Mouse (Mus musculus) midbrain, embryonic 11.5 days (tissue): ENCODE results near the gene Nav2. TPM values are rescaled to one million over a fixed set of nuclear protein-coding genes. Genes with fewer than 3 reads are reported as not detected.

Experiments used
- ATAC-seq: fragments of 200-750 bp; cut with Nextera tagmentation; 2 replicates; pipeline ENCODE4 v1.8.0; 2017; ENCODE audit warnings: moderate TSS enrichment, moderate library complexity; ENCODE audit not compliant: low FRiP score
- DNase-seq: peaks from one replicate; pipeline ENCODE4 v3.0.0; 2015; ENCODE audit warnings: low spot score; ENCODE audit errors: missing footprints
- H3K27ac ChIP-seq: fragments of 300-500 bp; sonication (generic); 2 replicates; pipeline ENCODE4 v1.5.1; 2014; ENCODE audit warnings: low read depth, low read length
- H3K27me3 ChIP-seq: fragments of 300-500 bp; sonication (generic); 2 replicates; pipeline ENCODE4 v1.6.1; 2014; ENCODE audit warnings: mild to moderate bottlenecking, low read length, moderate library complexity, mixed read lengths; ENCODE audit not compliant: control insufficient read depth, insufficient read depth
- H3K36me3 ChIP-seq: fragments of 300-500 bp; sonication (generic); 2 replicates; pipeline ENCODE4 v1.6.1; 2014; ENCODE audit warnings: mild to moderate bottlenecking, low read length, moderate library complexity, mixed read lengths; ENCODE audit not compliant: control insufficient read depth, insufficient read depth
- H3K4me1 ChIP-seq: fragments of 300-500 bp; sonication (generic); 2 replicates; pipeline ENCODE4 v1.6.1; 2014; ENCODE audit warnings: low read length; ENCODE audit not compliant: control insufficient read depth, insufficient read depth
- H3K4me2 ChIP-seq: fragments of 300-500 bp; sonication (generic); 2 replicates; pipeline ENCODE4 v1.6.1; 2014; ENCODE audit warnings: mild to moderate bottlenecking, moderate library complexity
- H3K4me3 ChIP-seq: fragments of 300-500 bp; sonication (generic); 2 replicates; pipeline ENCODE4 v1.5.1; 2014; ENCODE audit warnings: low read depth, low read length
- H3K9ac ChIP-seq: fragments of 300-500 bp; sonication (generic); 2 replicates; pipeline ENCODE4 v1.6.1; 2014; ENCODE audit warnings: low read length
- H3K9me3 ChIP-seq: fragments of 300-500 bp; sonication (generic); 2 replicates; pipeline ENCODE4 v1.6.1; 2016; ENCODE audit warnings: low read length; ENCODE audit not compliant: control insufficient read depth
- WGBS: fragments of 180-500 bp; shearing (Covaris S2); extraction: QIAGEN DNeasy Blood & Tissue Kit; methylation state at CpG from one replicate; pipeline ENCODE4 v1.1.7; 2014; 5-methylcytosine and 5-hydroxymethylcytosine counted together
- polyA plus RNA-seq: library from polyadenylated mRNA; unstranded; fragments of >200 nt; fragmentation: Nextera tagmentation; extraction: Ambion mirVana; gene quantifications from 2 replicates; pipeline ENCODE4 v1.2.1, GENCODE M21; 2014

The Nav2 gene
- polyA plus RNA-seq, 1 experiment from 2014 or later = 15.9 TPM

DNA sequence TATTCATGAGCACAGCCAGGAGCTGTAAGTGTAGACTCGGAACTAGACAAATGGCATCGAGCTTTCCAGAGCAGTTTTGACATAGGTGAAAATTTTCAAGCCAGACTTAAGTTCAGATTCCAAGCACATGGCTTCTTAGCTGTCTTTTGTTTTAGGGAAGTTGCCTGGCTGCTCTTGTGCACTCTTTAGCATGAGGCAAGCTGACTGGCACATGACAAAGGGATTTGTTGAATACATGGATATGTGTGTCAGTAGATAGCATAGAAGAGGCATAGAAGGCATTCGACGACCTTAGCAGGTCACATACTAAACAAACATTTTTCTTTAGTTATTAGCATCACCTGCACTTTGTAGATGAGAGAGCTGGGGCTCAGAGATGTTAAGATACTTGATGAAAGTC, 53.4 kb downstream of the Nav2 start:
- ATAC-seq (no peak), DNase-seq (peak; percentile 91)
- no peaks in the 10 kb centered on the region for H3K9me3 ChIP-seq
- H3K27ac ChIP-seq = no peak overlapping the region
- H3K4me2 ChIP-seq = peak overlapping the region; percentile 81
- peaks cover 68% of the 10 kb centered on the region for H3K4me1 ChIP-seq
- peak overlapping the region; percentile 70; the same call in 1 of the 2 replicates for H3K4me3 ChIP-seq
- H3K36me3 ChIP-seq = no peaks in the 10 kb centered on the region; the same call in 1 of the 2 replicates
- 49% methylated on average over 4 of the region's 4 CpGs for WGBS
- H3K9ac ChIP-seq = peak overlapping the region; percentile 80
- H3K27me3 ChIP-seq = peaks cover 17% of the 10 kb centered on the region

DNA sequence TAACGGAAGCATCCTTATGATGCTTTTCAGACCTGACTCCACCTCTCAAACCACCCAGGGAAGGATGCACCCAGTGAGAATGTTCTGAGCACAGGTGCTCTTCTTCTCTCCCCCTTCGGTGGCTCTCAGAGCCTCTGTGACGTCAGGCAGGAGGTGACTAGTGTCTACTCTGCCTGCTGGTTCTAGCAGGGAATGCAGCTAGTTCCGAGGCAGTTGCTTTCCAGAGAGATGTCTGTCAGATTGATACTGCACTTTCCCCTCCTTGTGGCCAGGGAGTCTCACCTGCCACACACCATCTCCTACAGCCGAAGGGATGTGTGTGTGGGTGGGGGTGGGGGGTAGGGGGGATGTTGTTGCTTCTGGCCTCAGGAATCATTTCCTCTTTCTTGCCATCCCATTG, 54.6 kb downstream of the Nav2 start:
- Histone ChIP-seq H3K27me3 (peaks cover 7% of the 10 kb centered on the region), H3K4me2 (peak overlapping the region; percentile 81), H3K27ac (no peak overlapping the region), H3K9ac (no peak overlapping the region), H3K9me3 (no peaks in the 10 kb centered on the region), H3K36me3 (no peaks in the 10 kb centered on the region; the same call in 1 of the 2 replicates), H3K4me1 (peaks cover 68% of the 10 kb centered on the region), H3K4me3 (no peak overlapping the region)
- 40% methylated on average over 5 of the region's 5 CpGs for WGBS
- ATAC-seq = no peak
- DNase-seq = peak; percentile 87

DNA sequence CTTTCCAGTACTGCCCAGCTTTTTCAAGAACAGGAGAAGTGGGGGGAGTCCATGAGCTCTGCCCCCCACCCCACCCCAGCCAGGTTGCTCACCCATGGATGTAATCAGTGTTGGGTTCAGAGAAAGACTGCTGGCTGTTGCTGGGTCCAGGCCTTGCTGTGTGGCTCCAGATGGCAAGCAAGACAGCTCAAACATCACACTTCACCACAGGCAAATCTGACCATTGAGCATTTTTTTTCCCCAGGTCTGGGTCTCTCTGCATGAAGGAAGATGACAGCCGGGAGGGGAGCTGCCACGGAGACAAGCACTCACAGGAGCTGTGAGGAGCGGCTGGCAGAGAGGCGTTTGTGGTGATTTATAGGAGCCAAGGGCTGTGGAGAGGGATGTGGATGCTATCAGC, 55.0 kb downstream of the Nav2 start:
- Histone ChIP-seq H3K27me3 (peaks cover 5% of the 10 kb centered on the region; the same call in 1 of the 2 replicates), H3K27ac (no peak overlapping the region), H3K9me3 (no peaks in the 10 kb centered on the region), H3K4me3 (no peak overlapping the region), H3K4me1 (peaks cover 64% of the 10 kb centered on the region), H3K4me2 (peak overlapping the region; percentile 81), H3K36me3 (no peaks in the 10 kb centered on the region; the same call in 1 of the 2 replicates), H3K9ac (no peak overlapping the region)
- 74% methylated on average over 4 of the region's 4 CpGs for WGBS
- ATAC-seq = no peak
- no peak for DNase-seq

DNA sequence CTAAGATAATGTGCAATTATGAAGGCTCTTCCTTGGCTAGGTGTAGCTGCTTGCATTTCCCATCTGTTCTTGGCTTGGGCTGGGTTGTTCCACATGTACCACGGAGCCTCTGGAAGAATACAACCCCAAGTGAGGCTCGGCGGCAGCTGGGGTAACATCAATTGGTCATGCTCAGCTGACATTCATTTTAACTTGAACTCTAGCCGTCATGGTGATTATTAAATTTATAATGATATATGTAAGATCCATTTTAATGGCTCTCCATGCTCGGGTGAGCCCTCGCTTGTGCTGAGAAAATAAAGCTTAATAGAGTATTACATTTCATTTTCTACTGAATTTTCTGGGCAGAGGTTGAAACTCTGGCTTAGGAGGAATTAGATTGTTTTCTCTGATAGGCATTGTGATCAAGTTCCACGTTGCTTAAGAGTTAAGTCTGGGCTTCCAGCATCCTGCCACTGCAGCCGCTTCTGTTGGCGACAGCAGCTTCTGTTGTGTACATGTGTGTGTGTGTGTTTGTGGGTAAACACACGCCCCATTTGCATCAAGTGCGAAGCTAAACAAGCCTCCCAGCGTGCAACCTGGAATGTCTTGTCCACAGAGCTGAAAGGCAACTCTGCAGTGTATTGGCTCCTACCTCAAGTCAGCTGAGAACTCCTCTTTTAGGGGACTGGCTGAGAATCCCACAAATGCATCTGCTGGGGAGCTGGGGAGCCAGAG, 57.4 kb downstream of the Nav2 start:
- no peak overlapping the region for H3K9ac ChIP-seq
- peaks cover 60% of the 10 kb centered on the region for H3K4me1 ChIP-seq

DNA sequence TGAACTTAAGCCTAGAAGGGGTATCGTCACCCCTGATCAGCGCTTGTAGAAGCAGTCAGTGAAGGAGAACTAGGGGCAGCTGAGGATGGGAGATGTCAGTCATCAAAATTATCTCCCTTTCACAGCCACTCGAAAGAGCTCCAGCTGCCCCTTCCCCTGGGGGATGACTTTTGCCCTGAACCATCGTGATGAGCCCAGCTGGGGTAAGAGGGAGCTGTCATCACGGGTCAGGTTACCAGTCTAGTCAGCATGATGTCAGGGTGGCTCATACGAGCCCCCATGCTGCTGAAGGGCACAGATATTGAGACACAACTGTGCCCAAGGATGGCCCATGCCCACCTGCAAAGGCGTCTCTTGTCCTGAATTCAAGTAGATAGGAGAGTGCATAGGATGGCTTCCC, 72.5 kb downstream of the Nav2 start:
- 68% methylated on average over 7 of the region's 7 CpGs for WGBS
- DNase-seq (peak; percentile 83), ATAC-seq (peak; percentile 30; the same call in 1 of the 2 replicates)
- H3K27ac ChIP-seq = no peak overlapping the region
- H3K9ac ChIP-seq = no peak overlapping the region
- H3K27me3 ChIP-seq = no peaks in the 10 kb centered on the region; the same call in 1 of the 2 replicates
- H3K36me3 ChIP-seq = no peaks in the 10 kb centered on the region
- H3K9me3 ChIP-seq = no peaks in the 10 kb centered on the region
- H3K4me3 ChIP-seq = no peak overlapping the region
- H3K4me2 ChIP-seq = no peak overlapping the region
- H3K4me1 ChIP-seq = peaks cover 30% of the 10 kb centered on the region

More for the DNA sequence above, 57.4 kb downstream of the Nav2 start:
- H3K4me2 ChIP-seq = peak overlapping the region; percentile 23
- H3K9me3 ChIP-seq = no peaks in the 10 kb centered on the region
- ATAC-seq = peak; percentile 49
- 37% methylated on average over 12 of the region's 12 CpGs for WGBS
- H3K36me3 ChIP-seq = no peaks in the 10 kb centered on the region; the same call in 1 of the 2 replicates
- H3K27me3 ChIP-seq = peaks cover 5% of the 10 kb centered on the region; the same call in 1 of the 2 replicates
- DNase-seq = peak; percentile 94
- H3K4me3 ChIP-seq = 0 out of 2 replicates have a peak overlapping the region, but pooled peaks have one; percentile 7
- H3K27ac ChIP-seq = peak overlapping the region; percentile 4; the same call in 1 of the 2 replicates

DNA sequence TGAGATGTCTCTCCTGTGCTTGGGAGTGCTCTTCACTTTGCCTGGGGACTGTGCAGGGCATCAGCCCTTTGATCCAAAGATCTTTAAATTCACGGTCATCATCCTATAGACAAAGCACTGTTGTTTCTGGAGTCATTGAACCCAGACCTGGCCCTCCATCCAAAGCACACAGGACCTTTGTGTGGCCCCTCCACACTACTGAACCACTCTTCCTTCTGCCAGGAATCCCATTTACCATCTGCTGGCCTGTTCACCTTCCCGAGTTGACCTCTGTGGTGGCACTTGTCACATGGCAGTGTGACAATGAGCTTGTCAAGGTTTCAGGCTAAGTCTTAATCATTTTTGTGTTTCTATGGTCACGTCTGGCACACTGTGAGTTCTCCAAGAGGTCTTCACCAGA, 73.3 kb downstream of the Nav2 start:
- no peak for DNase-seq
- Histone ChIP-seq H3K4me2 (no peak overlapping the region), H3K27ac (no peak overlapping the region), H3K4me3 (no peak overlapping the region), H3K9ac (no peak overlapping the region), H3K9me3 (no peaks in the 10 kb centered on the region), H3K27me3 (no peaks in the 10 kb centered on the region; the same call in 1 of the 2 replicates), H3K4me1 (peaks cover 30% of the 10 kb centered on the region), H3K36me3 (no peaks in the 10 kb centered on the region)
- ATAC-seq = peak; percentile 42; the same call in 1 of the 2 replicates
- WGBS = 27% methylated on average over 3 of the region's 3 CpGs

DNA sequence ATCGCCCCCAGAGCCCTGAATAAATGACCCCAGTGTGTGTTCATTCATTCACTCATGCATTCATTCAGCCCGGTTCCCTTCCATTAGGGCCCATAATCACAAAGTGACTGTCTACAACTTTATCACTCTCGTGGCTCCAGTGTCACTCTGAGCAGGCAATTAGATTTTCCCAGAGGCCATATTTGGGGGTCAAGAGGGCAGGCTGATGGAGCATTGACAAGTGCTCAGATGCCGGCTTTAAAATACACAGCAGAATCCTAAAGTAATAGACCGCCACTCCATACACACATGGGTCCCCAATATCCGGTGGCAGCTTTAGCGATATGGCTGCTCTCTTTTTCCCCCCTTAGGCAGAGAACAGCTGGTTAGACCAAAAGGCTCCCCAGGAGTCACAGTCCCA, 74.1 kb downstream of the Nav2 start:
- Histone ChIP-seq H3K4me2 (no peak overlapping the region), H3K36me3 (no peaks in the 10 kb centered on the region), H3K9ac (no peak overlapping the region), H3K4me3 (no peak overlapping the region), H3K9me3 (no peaks in the 10 kb centered on the region), H3K27me3 (no peaks in the 10 kb centered on the region; the same call in 1 of the 2 replicates), H3K27ac (no peak overlapping the region), H3K4me1 (peaks cover 30% of the 10 kb centered on the region)
- DNase-seq (no peak), ATAC-seq (no peak)
- WGBS = 72% methylated on average over 7 of the region's 7 CpGs

DNA sequence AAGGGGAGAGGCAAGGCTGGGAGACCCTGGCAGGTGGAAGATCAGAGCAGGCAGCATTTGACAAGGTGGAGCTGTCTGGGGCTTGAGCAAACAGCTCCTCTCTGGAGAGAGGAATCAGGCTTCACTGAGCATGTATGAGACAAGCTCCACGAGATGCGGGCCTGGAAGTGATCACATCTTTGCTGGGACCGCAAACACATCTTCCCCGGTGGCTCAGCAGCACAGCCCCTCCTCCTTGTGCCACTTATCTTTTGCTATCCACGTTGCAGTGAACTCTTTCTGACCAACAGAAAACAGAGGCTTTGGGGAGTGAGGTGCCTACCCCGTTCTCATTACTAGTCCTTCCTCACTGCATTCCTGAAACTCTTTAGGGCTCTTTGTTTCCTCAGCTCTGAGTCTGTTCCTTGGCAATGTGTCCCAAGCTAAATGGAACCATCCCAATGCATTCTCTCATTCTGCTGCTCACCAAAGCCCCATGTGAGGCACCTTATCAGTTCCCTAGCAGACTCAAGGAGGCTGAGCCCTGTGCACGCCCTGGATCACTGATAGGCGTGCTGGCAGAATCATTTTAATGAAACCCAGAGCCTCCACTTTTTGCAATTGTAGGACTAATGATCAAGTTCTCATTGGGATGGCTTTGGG, 83.5 kb downstream of the Nav2 start:
- Histone ChIP-seq H3K27ac (peak overlapping the region; percentile 63), H3K4me2 (no peak overlapping the region), H3K4me1 (peaks cover 37% of the 10 kb centered on the region), H3K9me3 (no peaks in the 10 kb centered on the region), H3K9ac (no peak overlapping the region), H3K27me3 (no peaks in the 10 kb centered on the region), H3K4me3 (no peak overlapping the region), H3K36me3 (no peaks in the 10 kb centered on the region; the same call in 1 of the 2 replicates)
- DNase-seq = peak; percentile 88
- no peak for ATAC-seq
- 47% methylated on average over 8 of the region's 8 CpGs for WGBS

DNA sequence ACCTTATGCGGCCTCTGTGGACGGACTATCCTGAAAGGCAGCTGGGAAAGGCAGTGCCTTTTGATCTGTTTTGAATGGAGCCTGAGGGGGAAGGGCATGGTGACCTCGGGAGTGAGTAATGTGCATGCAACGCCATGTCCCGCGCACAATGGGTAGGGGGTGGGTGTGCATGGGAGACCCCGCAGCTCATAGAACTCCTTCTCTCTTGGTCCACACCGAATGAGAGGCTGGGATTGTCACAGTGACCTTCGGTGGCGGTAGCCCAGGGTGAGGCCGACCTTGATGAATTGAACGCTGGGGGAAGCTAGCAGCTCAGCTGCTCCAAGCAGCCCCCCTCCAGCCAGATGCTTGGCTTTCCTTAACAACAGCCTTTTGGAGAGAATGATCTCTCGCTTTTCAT, 86.7 kb downstream of the Nav2 start:
- H3K4me2 ChIP-seq = peak overlapping the region; percentile 8
- no peaks in the 10 kb centered on the region for H3K9me3 ChIP-seq
- 3% methylated on average over 13 of the region's 13 CpGs for WGBS
- H3K4me1 ChIP-seq = peaks cover 47% of the 10 kb centered on the region
- no peaks in the 10 kb centered on the region for H3K27me3 ChIP-seq
- no peak overlapping the region for H3K4me3 ChIP-seq
- peak overlapping the region; percentile 34; the same call in 1 of the 2 replicates for H3K9ac ChIP-seq
- ATAC-seq (peak; percentile 89), DNase-seq (peak; percentile 97)
- H3K36me3 ChIP-seq = no peaks in the 10 kb centered on the region; the same call in 1 of the 2 replicates
- peak overlapping the region; percentile 88 for H3K27ac ChIP-seq
